Mouse (Mus musculus) cortical plate, adult 2 months (tissue): Measurements from ENCODE around the gene Gm45837. TPM values are rescaled to one million over a fixed set of nuclear protein-coding genes. Genes with fewer than 3 reads are reported as not detected.
A peak's percentile ranks its signal among the peaks of the same experiment; 100 is the strongest.

Experiments used
- H3K27ac ChIP-seq: fragments of 200-500 bp; 2 replicates; pipeline ENCODE4 v1.5.1; 2012; ENCODE audit warnings: low read length, control low read depth, inconsistent platforms; ENCODE audit not compliant: insufficient read depth
- H3K4me1 ChIP-seq: fragments of 200-500 bp; 2 replicates; pipeline ENCODE4 v1.6.1; 2011; ENCODE audit warnings: low read length; ENCODE audit not compliant: control insufficient read depth, insufficient read depth
- H3K4me3 ChIP-seq: fragments of 200-500 bp; 2 replicates; pipeline ENCODE4 v1.5.1; 2011; ENCODE audit warnings: mild to moderate bottlenecking, low read length, control low read depth; ENCODE audit not compliant: insufficient read depth
- CTCF ChIP-seq: fragments of 200-500 bp; IDR thresholded peaks from 2 replicates; pipeline ENCODE4 v1.5.1; 2011; ENCODE audit warnings: mild to moderate bottlenecking, control low read depth, low read length; ENCODE audit not compliant: insufficient read depth; ENCODE audit errors: extremely low read depth
- POLR2A ChIP-seq: fragments of 200-500 bp; IDR thresholded peaks from 2 replicates; pipeline ENCODE4 v1.6.1; 2011; ENCODE audit warnings: mild to moderate bottlenecking, low read length, control low read depth; ENCODE audit not compliant: insufficient read depth; ENCODE audit errors: extremely low read depth
- polyA plus RNA-seq: library from polyadenylated mRNA; depleted of rRNA; stranded (reverse); fragments of >200 nt; gene quantifications from 2 replicates; pipeline ENCODE4 v1.2.3, GENCODE M21; 2012; rRNA removed

The Gm45837 gene
- polyA plus RNA-seq: 0.56 and 0.59 TPM in 2 replicates

- Histone ChIP-seq H3K4me1 (peaks cover 7% of the 10 kb centered on the region), H3K27ac (no peak within 1 kb of the TSS), H3K4me3 (no peak within 1 kb of the TSS)
- no peak for TF ChIP-seq CTCF
- no peak for TF ChIP-seq POLR2A
These were observed at the start of gene Gm45837 for GRCm38 (mm10) chr7:101410267-101410936. Gene Gm45837, plus strand, starts transcription at chr7:101410886.

GRCm38 (mm10) chr7:101361021-101361420 lies 49.7 kb upstream of the Gm45837 start:
- no peak overlapping the region for H3K4me3 ChIP-seq
- TF ChIP-seq CTCF (no peak), POLR2A (no peak)
- H3K4me1 ChIP-seq: no peaks in the 10 kb centered on the region
- H3K27ac ChIP-seq: no peak overlapping the region

- H3K27ac ChIP-seq: no peak overlapping the region
- TF ChIP-seq CTCF: no peak
- TF ChIP-seq POLR2A: no peak
- H3K4me1 ChIP-seq: no peaks in the 10 kb centered on the region
- H3K4me3 ChIP-seq: no peak overlapping the region
These were observed 48.9 kb upstream of the Gm45837 start for GRCm38 (mm10) chr7:101361767-101362166.

GRCm38 (mm10) chr7:101362791-101363191 lies 47.9 kb upstream of the Gm45837 start:
- no peak overlapping the region for H3K4me3 ChIP-seq
- H3K4me1 ChIP-seq: no peaks in the 10 kb centered on the region
- H3K27ac ChIP-seq: no peak overlapping the region
- TF ChIP-seq CTCF (no peak), POLR2A (no peak)

- TF ChIP-seq CTCF: no peak
- TF ChIP-seq POLR2A: no peak
- no peaks in the 10 kb centered on the region for H3K4me1 ChIP-seq
- no peak overlapping the region for H3K27ac ChIP-seq
- H3K4me3 ChIP-seq: no peak overlapping the region
These were observed 46.8 kb upstream of the Gm45837 start for GRCm38 (mm10) chr7:101363914-101364313.

- TF ChIP-seq CTCF (no peak), POLR2A (no peak)
- Histone ChIP-seq H3K4me3 (no peak overlapping the region), H3K4me1 (no peaks in the 10 kb centered on the region), H3K27ac (no peak overlapping the region)
These were observed 42.5 kb upstream of the Gm45837 start for GRCm38 (mm10) chr7:101367901-101368852.

GRCm38 (mm10) chr7:101369666-101370065 lies 41.0 kb upstream of the Gm45837 start:
- Histone ChIP-seq H3K27ac (no peak overlapping the region), H3K4me3 (no peak overlapping the region), H3K4me1 (no peaks in the 10 kb centered on the region)
- TF ChIP-seq CTCF: no peak
- TF ChIP-seq POLR2A: no peak

GRCm38 (mm10) chr7:101373082-101373481 lies 37.6 kb upstream of the Gm45837 start:
- no peak for TF ChIP-seq CTCF
- no peak for TF ChIP-seq POLR2A
- no peak overlapping the region for H3K27ac ChIP-seq
- no peak overlapping the region for H3K4me3 ChIP-seq
- H3K4me1 ChIP-seq: no peaks in the 10 kb centered on the region

GRCm38 (mm10) chr7:101374155-101374554 lies 36.5 kb upstream of the Gm45837 start:
- H3K4me1 ChIP-seq: no peaks in the 10 kb centered on the region
- H3K4me3 ChIP-seq: no peak overlapping the region
- no peak overlapping the region for H3K27ac ChIP-seq
- peak; percentile 12; the same call in 1 of the 2 replicates for TF ChIP-seq CTCF
- TF ChIP-seq POLR2A: no peak
